Mouse (Mus musculus): ENCODE measurements around the gene Tor1aip2.

Gene Tor1aip2

DNA sequence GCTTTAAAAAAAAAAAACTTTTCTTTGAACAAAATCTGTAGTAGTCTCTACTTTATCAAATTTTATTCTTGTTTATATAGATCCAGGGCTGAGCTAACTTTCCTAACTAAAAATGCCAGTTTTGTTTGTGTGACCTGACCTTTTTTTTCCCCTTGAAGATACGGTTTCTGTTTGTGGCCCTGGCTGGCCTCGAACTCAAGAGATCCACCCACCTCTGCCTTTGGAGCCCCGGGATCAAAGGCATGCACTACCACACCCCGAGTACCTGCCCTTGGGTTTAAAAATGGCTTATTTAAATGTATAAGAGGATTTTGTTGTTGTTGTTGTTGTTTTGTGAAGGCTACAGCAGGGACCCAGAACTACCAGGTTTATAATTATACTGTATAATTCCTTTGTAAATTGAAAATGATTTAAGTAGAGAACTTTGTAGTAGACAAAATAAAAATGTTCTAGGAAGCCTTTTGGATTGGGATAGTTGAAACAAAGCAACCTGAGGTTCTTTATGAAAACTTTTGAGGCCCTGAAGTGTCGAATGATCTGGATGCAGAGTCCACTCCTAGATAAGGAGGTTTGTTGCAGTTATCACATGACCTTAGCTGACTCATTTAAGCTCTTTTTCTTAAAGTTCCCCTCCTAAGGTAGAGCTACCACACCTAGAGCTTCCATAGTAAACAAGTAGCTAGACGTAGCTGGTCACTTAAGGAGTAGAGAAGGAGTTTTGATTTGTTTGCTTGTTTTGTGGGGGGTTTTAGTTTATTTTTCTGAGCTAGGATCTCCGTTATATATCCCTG, 6.4 kb downstream of the Tor1aip2 start:
- no peak for DNase-seq

DNA sequence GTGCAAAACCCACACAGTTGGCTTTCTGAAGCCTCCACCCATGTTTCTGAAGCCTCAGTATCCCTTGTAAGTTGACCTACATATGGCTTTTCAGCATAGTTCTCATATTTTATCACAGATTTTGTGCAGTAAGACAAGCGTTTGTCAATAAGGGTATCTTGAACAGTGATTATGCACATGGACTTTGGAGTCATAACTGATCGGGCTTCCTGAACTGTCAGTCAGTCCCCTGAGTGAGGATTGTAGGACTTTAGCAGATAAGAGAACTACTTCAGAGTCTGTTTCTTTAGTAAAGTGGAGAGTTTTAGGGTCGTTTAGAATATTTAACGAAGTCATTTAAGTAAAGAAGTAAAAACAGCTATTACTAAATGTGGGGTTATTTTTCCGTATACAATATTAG, 7.3 kb downstream of the Tor1aip2 start:
- no peak for DNase-seq

DNA sequence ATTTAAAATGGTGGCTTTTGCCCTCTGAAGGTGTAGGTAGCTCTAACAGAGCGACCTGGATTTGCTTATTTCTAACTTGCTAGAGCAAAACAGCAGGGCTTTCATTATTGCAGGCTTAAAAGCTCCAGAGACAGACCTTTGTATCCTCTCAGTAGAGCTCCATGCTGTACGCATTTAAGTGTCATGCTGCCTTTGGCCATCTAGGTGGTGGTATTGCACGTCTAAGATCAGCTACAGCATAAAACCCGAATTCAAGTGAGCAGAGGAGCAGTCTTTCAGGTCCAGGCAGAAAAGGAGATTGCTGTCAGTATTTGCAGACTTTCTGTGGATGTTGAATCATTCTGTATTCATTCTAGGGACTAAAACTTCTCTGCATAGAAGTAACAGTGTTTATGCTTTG, 7.8 kb downstream of the Tor1aip2 start:
- peak; percentile 69 to 70 for DNase-seq

DNA sequence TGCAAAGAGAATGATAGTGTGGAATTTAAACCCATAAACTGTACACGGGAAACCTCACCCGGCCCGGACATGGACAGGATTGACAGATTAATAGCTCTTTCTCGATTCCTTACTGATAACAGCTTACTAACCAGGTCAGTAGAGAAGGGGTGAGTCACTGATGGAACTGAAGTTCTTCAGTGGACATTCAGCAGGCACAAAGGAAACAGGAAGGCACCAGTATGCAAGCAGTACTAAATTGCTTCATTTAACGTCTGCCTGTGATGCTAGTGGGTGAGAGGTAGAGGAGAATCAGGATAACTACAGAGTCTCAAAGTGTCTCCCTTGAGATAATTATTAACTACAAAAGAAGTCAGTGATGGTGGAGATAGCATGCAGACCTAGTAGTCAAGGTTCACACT, 9.0 kb downstream of the Tor1aip2 start:
- DNase-seq = no peak

DNA sequence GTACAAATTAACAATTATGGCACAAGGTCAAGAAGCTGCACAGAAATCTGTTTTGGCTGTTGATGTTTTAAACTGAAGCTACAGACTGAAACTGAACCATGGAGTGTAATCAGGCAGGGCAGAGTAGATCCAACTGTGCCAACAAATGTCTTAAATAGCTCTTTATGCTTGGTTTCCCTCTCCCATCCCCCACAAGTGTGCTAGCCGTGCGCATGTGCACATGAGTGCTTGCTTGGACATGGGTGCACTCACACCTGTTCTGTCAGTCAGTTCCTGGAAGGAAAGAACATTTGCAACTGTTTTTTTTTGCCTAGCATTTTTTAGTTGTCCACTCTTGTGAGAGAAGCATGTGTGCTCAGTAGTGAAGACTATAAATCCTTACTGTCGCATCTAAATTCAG, 11.5 kb downstream of the Tor1aip2 start:
- peak; percentile 79 to 80 for DNase-seq

DNA sequence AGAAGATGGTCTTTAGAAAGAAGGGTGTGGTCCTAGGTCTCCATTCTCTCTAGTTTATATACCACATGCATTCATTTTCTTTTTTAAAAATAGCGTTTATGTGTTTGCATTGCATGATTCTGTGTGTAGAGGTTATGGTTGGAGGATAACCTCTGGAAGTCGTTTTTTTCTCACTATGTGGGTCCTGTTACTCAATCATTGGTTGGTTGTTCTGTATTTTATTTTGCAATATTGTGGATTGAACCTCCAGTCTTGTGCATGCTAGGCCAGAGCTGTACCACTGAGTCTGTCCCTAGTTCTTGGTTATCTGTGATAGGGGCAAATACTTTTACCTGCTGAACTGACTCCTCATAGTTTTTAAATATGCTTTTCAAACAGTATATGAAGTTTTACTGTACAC, 23.0 kb downstream of the Tor1aip2 start:
- no peak for DNase-seq

DNA sequence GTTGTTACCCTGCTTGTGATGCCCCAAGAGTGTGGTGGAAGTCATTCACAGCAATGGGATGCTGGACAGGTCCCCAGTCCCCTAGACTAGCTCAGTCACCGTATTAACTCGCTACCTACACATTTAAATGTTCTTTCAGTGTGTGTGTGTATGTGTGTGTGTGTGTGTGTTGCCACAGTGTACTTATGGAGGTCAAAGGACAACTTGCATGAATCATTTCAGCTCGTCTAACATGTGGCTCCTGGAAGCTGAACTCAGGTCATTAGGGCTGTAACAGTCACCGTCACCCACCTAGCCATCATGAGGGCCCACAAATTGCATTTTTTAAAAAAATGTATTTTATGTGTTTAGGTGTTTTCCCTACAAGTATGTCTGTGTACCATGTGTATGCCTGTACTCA, 27.0 kb downstream of the Tor1aip2 start:
- DNase-seq = no peak

DNA sequence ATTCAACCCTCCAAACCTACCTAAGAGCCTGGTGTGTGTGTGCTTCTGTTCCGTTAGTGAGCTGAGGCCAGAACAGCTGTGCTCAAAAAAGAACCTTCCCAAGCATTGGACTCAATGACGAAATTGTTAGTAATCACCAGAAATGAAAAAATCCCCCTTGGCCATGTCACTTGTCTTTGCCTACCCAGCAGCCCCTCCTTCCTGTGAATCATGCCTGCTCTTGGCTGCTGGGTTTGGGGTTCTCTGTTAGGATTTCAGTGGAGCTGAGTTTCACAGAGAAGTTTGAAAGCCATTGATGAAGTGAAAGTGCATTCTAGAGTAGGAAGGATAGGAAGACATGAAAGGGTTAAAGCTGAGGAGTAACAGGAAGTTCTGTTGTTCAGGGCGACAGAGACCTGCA, 30.9 kb downstream of the Tor1aip2 start:
- no peak for DNase-seq

DNA sequence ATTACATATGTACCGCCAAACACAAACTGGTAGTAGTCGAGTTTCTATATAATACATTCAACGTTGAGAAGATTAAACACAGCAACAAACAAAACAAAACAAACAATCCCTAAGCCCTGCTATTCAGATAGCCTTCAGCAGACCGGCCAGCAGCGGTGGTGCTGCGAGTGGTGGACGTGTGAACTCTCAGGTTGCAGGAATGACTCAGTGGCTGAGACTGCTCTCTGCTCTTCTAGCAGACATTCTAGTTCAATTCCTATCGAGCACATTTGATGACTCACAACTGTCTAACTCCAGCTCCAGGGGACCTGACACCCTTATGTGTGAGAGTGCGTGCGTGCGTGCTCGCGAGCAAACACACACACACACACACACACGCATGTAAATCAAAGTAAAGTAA, 34.9 kb downstream of the Tor1aip2 start:
- DNase-seq = no peak

DNA sequence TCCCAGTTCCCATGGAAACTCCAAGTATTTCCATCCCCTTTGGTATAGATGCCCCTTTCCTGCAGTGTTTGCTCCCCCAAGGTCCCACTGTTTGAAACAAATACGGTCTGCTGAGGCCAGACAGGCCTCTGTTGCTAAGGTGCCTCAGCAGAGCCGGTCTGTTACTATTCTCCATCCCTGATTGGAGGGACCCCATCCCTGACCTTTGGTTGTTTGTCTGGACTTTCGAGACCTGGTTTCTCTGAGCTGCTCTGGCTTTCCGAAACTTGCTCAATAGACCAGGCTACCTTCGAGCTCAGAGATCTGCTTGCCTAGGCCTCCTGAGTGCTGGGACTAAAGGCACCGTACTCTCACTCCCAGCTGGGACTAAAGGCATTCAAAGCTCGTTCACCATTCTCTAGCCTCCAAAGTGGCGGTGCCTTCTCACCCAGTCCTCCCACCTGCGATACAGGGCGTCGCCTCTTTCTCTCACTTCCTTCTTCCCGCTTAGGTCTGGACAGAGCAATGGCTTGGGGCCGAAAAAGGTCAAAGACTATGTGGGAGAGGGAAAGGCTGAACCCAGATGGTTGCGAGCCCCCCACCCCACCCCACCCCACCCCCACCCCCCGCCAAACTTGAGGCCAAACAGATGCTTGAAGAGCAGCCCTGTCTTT, 38.1 kb downstream of the Tor1aip2 start:
- DNase-seq = no peak

DNA sequence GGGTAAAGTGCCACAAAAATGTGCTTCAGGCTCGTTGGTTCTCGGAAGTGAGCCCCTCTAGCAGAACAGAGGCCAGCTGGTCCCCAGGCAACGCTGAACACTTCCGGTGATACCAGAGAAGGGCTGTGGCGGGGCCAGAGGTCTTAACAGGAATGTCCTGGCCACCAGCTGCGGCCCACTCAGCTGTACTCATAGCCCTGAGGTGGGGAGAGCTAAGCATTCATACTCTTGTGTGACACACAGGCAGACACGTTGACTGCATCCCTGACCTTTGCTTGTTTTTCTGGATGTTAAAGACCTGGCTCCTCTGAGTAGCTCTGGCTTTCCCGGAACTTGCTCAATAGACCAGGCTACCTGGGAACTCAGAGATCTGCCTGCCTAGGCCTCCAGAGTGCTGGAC, 39.4 kb downstream of the Tor1aip2 start:
- no peak for DNase-seq

DNA sequence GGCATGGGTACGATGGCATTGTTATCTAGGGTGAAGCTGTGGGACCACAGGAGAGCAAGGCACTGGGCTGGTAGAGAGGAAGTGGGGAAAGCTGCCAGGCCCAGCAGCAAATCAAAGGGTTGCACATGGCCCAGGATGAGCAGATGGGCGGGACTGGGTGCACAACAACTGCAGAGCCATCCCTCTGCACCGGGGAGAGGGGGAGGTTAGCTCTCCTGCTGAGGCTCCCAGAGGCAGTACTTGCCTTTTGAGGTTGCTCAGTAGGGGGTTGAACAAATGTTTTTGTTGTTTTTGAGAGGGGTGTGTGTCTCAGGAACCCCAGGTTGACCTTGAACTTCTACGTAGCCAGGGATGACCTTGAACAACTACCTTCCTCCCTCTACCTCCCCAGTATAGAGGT, 41.3 kb downstream of the Tor1aip2 start:
- no peak for DNase-seq

DNA sequence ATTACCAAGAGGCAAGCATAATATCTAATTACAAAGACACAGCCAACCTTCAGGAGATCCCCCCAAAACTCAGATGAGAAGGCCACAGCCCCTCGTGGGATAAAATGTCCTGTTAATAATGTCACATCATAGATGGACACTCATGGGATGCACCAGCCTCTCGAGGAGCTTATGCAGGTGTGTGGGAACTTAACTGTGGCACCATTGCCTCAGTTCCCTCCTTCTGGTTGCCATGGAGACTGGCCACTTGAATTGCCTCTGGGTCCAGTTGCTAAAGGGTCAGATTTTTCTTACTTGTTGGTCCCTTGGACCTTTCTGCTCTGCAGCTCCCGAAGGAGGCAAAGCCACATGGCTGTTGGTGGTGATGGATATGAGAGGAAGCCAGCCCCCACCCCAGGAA, 42.5 kb downstream of the Tor1aip2 start:
- DNase-seq = no peak

DNA sequence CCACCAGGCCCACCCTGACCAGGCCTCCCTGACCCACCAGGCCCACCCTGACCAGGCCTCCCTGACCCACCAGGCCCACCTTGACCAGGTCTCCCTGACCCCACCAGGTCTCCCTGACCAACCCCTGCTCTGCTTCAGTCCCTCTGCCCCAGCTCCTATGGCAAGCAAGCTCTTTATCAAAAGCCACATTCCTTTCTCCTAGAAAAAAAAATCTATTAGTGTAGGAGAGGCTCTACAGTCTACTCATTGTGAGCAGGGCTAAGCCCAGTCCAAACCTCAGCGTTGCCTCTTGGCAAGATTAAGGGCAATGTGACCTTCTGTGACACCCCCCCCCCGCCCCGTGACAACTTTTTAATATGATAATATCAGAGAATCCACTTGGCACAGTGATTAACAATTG, 49.4 kb downstream of the Tor1aip2 start:
- DNase-seq = no peak

DNA sequence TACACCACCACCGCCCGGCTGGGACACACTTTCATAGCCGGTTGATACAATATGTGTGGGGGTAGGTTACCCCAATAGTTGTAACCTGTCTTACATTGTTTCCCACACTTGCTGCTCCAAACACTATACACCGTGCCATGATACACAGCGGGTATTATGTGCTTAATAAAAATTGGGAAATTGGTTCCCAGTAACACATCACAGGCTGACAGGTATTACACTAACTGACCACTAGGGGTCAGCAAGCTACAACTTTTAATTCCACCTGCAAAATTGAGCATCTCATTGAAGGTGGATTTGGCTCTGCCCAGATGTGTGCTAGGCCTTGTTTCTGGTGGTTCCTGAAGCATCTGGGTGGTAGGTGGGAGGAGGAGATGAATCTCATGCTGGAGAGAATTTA, 50.6 kb downstream of the Tor1aip2 start:
- DNase-seq = peak; percentile 46 to 66

DNA sequence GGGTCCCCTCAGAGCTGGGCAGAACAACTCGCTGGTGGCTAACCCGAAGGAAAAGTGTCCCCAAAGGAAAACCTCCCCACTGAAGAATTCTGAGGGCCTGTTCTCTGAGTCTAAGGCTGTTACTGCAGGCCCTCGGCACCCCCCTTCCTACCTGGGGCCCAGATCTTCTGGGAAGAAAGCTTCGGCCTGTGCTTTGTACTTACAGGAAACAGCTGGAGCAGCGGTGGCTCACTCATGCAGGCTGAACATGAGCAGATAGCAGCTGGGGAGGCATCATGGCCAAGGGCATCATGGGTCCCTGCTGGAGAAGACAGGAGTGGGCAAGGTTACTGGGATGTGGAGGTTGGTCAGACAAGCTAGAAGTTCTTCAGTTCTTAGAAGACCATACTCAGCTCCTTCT, 52.4 kb downstream of the Tor1aip2 start:
- no peak for DNase-seq

DNA sequence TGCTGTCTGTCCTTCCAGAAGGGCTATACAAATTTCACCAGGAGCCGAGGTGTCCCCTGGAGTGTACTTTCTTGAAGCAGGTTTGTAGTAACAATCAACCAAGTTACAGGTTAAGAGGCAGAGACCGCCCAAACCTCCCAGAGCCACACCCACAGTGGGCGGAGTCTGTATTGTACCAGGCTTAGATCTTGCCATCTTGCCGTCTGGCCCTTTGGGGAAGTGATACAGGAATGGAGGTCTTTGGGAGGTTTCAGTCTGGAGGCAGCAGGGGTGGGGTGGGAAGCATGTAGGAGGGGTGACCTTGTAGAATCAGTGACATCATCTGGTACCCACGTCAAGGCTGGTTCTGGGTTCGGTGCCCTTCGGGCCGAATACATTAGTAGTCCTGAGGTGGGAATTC, 54.4 kb downstream of the Tor1aip2 start:
- no peak for DNase-seq

DNA sequence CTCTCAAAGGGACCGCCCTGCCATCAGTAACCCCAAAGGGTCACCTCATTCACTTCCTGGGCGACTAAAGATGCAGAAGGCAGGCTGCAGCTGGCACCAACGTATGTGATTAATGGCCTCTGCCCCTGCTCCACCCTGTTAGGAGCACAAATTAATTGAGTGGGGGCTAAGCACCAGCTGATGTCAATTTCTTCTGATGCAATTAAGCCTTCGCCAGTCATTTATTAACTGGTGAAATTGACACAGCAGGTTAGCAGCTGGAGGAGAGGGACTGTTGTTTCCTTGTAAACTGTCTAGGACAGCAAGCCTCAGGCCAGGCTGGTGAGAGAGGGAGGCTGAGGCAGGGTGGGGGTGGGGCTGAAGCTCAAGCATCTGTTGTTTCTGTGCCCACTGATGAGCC, 54.8 kb downstream of the Tor1aip2 start:
- no peak for DNase-seq

DNA sequence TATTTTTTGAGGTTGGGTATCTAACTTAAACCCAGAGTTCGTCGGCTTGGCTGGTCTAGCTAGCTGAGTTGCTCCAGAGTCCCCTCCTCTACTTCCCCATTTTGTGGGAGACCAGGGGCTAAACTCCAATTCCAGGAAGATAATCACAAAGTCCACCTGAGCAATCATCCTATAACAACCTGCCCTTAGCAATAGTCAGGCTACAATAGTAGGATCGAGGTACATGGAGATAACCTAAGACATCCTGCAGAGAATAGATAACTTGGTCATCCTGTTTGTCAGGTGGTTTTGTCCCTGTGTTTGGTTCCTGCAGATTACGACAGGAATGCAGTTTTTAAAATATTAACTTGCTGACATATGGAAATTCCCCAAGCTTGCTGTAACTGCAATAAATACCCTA, 56.6 kb downstream of the Tor1aip2 start:
- DNase-seq = no peak

DNA sequence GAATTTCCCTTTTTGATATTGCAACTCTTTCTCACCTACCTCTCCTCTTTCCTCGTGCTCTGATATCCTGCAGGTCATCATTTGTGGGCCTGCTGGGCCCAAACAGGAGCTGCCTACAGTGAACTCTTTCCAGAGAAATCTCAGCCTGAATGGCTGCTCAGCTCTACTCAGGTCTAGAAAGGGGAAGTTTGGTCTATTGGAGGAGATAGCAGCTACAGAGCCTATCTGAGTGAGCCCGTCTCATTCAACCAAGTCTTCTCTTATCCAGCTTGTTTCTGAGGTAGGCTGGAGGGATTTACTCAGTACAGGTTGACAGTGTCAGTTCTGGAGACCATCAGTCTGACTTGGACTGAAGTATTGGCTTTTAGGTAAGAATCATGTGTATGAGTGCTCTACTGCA, 68.6 kb downstream of the Tor1aip2 start:
- DNase-seq = no peak

DNA sequence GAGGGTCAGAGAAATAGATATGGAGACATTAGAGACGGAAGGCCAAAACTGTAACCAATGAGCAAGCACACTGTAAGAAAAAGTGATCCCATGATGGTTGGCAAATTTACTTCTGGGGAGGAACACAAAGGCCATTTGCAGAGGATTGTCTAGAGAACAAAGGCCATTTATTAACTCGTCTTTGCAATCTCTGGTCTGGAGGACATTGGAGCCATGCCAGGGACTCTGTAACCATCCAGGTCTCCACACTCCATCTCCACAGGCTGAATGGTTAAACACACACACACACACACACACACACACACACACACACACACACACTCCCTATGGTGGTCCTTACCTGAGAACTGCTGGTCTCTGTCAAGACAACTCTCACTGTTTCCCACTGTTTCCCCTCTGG, 70.2 kb downstream of the Tor1aip2 start:
- DNase-seq = no peak

DNA sequence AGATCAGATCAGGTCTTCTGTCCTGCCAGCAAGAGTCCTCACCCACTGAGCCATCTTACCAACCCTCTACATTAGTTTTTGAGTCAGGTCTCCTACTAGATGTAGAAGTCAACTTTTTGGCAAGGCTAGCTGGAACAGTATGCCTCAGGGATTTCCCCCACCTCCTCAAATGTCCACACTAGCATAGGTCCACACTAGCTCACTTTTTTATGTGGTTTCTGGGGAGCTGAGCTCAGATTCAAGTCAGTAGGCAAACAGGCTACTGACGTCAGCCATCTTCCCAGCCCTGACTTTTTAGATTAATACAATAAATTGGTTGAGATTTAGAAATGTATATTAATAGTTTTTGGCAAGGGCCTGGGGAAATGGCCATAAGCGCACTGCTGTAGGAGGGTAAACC, 72.2 kb downstream of the Tor1aip2 start:
- no peak for DNase-seq

DNA sequence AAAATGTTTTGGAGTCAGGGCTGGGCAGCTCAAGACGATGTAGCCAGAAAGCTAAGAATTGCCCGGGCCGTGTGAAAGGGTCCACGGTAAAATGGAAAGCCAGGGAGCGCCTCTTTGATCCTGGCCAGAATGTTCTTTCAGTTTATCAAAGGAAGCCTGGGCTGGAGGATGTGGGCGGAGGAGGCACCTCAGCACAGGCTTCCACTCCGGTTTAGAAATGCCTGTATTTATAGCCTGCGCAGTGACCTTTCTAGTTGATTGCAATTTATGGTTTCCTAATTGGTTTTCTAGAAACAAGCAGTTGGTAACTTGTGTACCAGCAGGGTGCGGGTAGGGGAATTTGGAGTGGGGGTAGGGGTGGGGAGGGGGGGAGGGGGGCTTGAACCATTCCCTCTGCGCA, 73.2 kb downstream of the Tor1aip2 start:
- no peak for DNase-seq

DNA sequence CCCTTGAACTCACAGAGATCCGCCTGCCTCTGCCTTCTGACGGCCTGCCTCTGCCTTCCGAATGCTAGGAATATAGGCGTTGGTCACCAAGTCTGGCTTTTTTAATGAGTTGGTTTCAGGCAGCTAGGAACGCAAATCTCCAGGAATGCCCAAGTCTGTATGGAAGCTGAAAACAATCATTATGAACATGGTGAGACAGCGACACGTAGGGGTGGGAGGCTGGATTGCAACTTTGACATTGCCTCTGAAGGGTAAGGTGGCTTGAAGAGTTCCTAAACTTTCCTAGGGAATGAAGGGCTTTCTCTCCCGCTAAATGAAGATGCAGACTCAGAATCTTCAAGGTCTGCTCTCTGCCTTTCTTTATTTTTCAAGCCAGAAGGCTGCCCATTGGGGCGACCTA, 75.9 kb downstream of the Tor1aip2 start:
- DNase-seq = no peak

DNA sequence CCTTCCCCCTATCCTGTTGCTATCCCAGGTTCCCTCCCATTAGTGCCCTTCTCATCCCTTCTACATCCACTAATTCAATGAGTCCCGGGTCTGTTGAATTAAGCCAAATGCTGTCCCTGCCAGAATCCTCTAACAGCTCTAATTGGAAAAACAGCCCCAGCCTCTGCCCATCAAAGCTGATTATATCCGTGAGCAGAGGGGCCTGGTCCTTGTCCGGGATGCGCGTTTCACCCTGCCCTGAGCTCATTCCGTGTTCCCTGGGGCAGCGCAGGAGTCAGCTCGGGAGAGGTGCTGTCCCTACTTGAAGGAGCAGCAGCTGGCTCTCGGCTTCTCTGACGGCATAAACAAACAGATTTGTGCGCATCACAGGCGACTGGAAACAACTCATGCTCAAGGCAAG, 76.5 kb downstream of the Tor1aip2 start:
- DNase-seq = no peak

Measured in cerebellum, postnatal 10 days (tissue).